Mouse (Mus musculus) urinary bladder, postnatal 25 days (tissue): ENCODE measurements around the gene Mta2.

Experiments used
- DNase-seq: peaks from one replicate; pipeline ENCODE4 v3.0.0; 2022; ENCODE audit warnings: low spot score

The Mta2 gene

DNA sequence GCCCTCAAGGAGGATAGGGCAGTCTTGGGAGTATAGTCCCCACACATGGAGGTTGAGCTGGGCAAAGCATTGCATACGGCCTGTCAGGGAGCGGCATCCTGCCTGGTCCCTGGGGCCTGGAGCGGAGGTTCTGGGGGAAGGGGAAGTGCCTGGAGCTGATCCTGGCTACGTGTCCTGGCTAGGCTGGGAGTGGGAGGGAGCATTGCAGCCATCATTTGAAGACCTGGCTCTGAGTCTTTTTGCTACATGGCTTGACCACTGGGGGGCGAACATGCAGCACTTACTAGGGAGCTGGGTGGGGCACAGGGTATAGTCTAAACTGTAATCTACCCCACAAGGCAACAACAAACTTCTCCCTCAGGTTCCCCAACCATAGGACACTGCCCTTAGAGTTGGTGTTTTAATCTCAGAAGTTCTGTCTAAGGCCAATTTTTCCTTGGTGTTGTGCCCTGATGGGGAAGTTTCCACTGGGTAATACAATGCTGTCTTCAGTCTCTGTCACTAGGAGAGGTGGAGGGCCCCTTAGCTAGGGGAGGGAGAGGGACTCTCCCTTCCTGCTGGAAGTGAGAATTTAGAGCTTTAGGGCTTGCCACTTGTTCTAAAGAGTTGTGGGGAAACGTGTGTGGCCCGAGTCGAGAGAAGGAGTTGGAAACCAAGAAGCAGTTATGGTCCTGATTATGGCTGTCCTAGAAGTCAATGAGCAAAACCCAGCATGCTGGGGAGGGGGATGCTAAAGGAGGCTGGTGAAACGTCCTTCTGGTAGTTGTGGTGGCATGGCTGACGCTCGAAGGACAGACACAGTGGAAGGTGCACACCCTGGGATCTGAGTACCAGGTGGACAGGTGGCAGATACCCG, 51.3 kb downstream of the Mta2 start:
- DNase-seq: peak; percentile 81

DNA sequence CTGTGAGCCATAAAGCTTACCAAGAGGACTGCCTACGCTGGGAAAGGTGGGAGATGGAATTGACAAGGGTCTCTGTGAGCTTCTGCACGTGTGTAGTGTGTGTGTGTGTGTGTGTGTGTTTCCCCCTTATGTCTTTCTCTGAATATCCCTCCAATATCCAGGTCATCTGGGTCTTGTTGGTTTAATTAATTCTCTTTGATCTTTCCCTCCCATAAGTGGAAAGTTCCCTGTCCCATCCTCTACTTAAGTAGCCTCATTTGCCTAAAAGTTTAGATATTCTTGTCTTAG, 51.9 kb downstream of the Mta2 start:
- no peak for DNase-seq

DNA sequence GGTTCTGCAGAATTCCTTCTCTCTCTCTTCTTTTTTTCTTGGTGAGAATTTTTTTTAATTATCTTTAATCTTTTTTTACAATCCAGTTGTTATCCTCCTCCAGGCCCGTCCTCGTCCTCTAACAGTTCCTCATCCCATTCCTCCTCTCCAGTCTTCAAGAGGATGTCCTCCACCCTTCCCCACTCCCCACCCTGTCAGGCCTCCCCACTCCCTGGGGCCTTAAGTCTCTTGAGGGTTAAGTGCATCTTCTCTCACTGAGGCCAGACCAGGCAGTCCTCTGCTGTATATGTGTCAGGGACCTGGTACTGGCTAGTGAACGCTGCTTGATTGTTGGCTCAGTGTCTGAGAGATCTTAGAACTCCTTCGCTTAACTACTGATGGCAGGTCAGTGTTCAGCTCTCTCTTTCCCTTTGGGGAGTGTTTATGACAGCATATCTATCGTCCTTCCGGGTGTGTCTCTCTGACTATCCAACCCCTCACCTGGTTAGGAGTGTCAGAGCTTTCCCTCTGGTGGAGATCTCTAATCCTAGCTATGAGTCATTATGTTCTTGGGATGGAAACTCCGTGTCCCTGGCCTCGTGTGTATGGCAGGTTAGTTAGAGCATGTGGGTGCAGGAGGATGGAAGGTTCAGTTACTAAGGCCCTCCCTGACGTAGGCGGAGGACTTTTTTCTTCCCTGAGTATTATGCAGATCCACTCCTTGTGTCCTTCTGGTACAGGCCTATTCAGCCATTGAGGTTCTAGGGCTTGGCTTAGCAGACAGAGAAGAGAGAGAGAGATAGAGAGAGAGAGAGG, 53.3 kb downstream of the Mta2 start:
- DNase-seq: no peak

DNA sequence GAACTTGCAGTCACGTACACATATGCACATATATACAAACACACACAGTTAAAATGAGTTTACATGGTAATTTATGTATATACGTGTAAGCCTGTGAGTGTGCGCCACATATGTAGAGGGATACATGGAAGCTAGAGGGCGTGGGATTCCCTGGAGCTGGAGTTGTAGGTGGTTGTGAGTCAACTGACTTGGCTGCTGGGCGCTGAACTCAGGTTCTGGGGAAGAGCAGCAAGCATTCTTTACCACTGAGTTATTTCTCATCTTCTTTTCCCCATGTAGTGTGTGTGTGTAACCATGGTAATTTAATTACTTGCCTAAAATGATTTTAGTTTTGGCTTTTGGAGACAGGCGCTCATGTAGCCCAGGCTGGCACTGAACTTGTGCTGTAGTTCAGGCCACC, 54.9 kb downstream of the Mta2 start:
- DNase-seq: no peak

DNA sequence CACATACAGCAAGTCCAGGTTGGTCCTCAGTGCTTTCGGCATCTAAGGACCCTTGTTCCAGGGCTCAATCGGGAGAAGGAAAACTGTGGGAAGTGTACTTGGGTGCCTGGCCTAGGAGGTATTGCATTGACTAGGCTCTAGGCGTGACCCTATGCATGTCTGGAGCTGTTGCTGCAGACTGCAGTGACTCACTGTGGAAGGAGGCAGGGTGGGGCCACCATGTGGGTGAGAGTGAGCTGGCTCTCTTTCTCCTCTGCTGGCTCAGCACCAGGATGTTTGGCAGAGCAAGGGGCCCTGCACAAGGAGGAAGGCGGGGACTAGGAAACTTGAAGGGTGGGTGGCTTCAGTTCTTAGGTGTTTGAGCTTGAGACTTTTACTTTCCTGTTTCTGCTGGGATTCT, 55.9 kb downstream of the Mta2 start:
- peak; percentile 83 for DNase-seq

DNA sequence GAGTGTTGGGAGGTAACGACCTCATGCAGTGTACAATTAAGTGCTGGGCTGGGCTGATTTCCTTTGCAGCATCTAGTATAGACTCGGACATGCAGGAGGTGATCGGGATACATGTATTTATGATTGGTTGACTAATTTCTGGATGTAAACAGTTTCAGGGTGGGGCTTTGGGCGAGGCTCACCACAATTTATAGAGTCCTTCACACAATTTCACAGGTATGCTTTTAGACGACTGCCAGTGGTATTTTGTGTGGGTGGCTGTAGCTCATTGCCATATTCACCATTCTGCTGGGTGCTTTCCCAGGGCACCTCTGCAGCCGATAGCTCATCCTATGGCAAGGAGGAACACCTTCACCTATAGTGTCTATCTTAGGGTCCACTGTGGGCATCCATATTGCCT, 56.9 kb downstream of the Mta2 start:
- no peak for DNase-seq

DNA sequence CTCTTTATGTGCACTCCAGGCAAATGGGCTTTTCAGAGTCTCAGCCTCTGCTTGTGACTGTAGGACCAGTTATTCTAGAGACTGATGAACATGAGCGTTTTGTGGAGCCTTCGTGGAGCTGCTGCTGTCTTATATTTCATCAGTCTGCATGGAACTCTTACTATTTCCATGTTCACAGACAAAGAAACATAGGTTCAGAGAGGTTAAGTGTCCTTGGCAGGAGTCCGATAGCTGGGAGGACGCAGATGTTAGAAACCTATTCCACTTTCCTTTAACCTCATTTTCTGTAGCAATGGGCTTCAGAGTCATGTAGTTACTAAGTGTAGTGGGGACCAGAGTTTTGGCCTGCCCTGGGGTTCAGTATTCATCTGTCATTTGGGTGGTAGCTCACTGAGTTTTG, 57.5 kb downstream of the Mta2 start:
- no peak for DNase-seq
